Mouse (Mus musculus) midbrain, postnatal 0 days (tissue): Measurements from ENCODE around the gene Cables2. TPM values are rescaled to one million over a fixed set of nuclear protein-coding genes. Genes with fewer than 3 reads are reported as not detected.

Experiments
- ATAC-seq: fragments of 200-750 bp; cut with Nextera tagmentation; 2 replicates; pipeline ENCODE4 v1.8.0; 2017; ENCODE audit warnings: moderate number of reproducible peaks, mild to moderate bottlenecking, moderate TSS enrichment, moderate library complexity; ENCODE audit not compliant: low FRiP score
- DNase-seq: peaks from one replicate; pipeline ENCODE4 v3.0.0-alpha.2; 2015; ENCODE audit warnings: low spot score
- H3K27ac ChIP-seq: fragments of 300-500 bp; sonication (generic); 2 replicates; pipeline ENCODE4 v1.5.1; 2014; ENCODE audit warnings: low read depth, mild to moderate bottlenecking, low read length, mixed read lengths
- H3K27me3 ChIP-seq: fragments of 300-500 bp; sonication (generic); 2 replicates; pipeline ENCODE4 v1.6.1; 2014; ENCODE audit warnings: low read length, control low read depth, mixed read lengths; ENCODE audit not compliant: insufficient read depth
- H3K36me3 ChIP-seq: fragments of 300-500 bp; sonication (generic); 2 replicates; pipeline ENCODE4 v1.6.1; 2014; ENCODE audit warnings: low read length, control low read depth, mixed read lengths; ENCODE audit not compliant: insufficient read depth
- H3K4me1 ChIP-seq: fragments of 300-500 bp; sonication (generic); 2 replicates; pipeline ENCODE4 v1.6.1; 2014; ENCODE audit warnings: mild to moderate bottlenecking, control low read depth, antibody characterized with exemption, low read length, mixed read lengths; ENCODE audit not compliant: insufficient read depth
- H3K4me2 ChIP-seq: fragments of 300-500 bp; sonication (generic); 2 replicates; pipeline ENCODE4 v1.6.1; 2014; ENCODE audit warnings: low read depth, mild to moderate bottlenecking, low read length, mixed read lengths; ENCODE audit not compliant: poor library complexity, severe bottlenecking
- H3K4me3 ChIP-seq: fragments of 300-500 bp; sonication (generic); 2 replicates; pipeline ENCODE4 v1.5.1; 2014; ENCODE audit warnings: low read depth, mild to moderate bottlenecking, low read length, moderate library complexity
- H3K9ac ChIP-seq: fragments of 300-500 bp; sonication (generic); replicated peaks from 2 replicates; pipeline ENCODE4 v1.6.1; 2014; ENCODE audit warnings: mild to moderate bottlenecking, low read length, moderate library complexity, mixed read lengths; ENCODE audit not compliant: poor library complexity, severe bottlenecking
- H3K9me3 ChIP-seq: fragments of 300-500 bp; sonication (generic); 2 replicates; pipeline ENCODE4 v1.6.1; 2016; ENCODE audit warnings: low read length, control low read depth
- CTCF ChIP-seq: IDR thresholded peaks from 2 replicates; pipeline ENCODE4 v1.5.1; 2016; ENCODE audit warnings: antibody characterized with exemption, mild to moderate bottlenecking
- WGBS: fragments of 180-500 bp; shearing (Covaris S2); extraction: QIAGEN DNeasy Blood & Tissue Kit; methylation state at CpG from one replicate; pipeline ENCODE4 v1.1.7; 2014; 5-methylcytosine and 5-hydroxymethylcytosine counted together
- polyA plus RNA-seq: library from polyadenylated mRNA; unstranded; fragments of >200 nt; fragmentation: Nextera tagmentation; extraction: Ambion mirVana; gene quantifications from 2 replicates; pipeline ENCODE4 v1.2.1, GENCODE M21; 2015
- total RNA-seq: library from RNA; depleted of rRNA; stranded (reverse); fragments of >200 nt; gene quantifications from 2 replicates; pipeline ENCODE4 v1.2.3, GENCODE M21; 2014

Cables2 gene
- total and polyA plus RNA-seq, 2 experiments from 2014 or later: 37.8 to 59.1 TPM

DNA sequence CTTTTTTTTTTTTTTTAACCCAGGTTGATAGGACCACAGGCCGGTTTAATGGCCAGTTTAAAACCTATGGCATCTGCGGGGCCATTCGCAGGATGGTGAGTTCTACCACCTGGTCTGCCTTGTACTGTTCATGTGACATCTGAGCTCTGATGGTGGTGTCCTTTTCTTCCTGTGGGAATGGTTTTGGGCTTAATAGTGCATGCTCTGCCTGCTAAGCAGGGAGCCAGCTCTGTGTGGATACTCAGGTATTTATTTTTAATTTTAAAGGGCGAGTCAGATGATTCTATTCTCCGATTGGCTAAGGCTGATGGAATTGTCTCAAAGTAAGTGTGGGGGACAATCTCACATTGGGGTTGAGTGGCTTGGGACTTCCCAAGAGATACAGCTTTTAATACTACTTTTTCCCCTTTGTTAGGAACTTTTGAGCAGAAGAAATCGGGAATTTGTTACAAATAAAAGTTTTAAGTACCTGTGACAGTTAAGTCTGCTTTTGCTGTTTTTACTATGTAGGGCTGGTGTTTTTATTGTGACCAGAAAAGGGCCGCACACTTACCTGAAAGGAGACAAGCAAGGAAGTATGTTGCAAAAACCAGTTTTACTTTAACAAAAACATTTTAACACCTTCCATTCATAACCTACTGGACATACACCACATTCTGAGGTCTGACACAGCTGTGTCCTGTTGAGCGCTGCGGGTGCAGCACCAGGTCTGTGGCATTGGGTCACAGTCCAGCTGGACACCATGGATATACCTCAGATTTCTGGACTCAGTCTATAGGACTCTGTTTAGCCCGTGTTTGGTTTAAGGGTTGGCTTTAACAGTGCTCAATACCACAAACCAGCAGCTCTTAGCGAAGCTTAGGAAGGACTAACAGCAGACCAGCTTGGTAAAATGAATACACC is 15.1 kb downstream of the Cables2 start:
- Histone ChIP-seq H3K9ac (peak overlapping the region; percentile 86; the same call in 1 of the 2 replicates), H3K27me3 (no peaks in the 10 kb centered on the region), H3K4me1 (0 out of 2 replicates have a peak, but pooled peaks cover 4% of the 10 kb centered on the region), H3K27ac (peak overlapping the region; percentile 93; the same call in 1 of the 2 replicates), H3K4me3 (peak overlapping the region; percentile 74), H3K9me3 (no peaks in the 10 kb centered on the region), H3K36me3 (peaks cover 27% of the 10 kb centered on the region), H3K4me2 (peak overlapping the region; percentile 72)
- no peak for TF ChIP-seq CTCF
- no peak for ATAC-seq
- no peak for DNase-seq
- 54% methylated on average over 11 of the region's 11 CpGs for WGBS

DNA sequence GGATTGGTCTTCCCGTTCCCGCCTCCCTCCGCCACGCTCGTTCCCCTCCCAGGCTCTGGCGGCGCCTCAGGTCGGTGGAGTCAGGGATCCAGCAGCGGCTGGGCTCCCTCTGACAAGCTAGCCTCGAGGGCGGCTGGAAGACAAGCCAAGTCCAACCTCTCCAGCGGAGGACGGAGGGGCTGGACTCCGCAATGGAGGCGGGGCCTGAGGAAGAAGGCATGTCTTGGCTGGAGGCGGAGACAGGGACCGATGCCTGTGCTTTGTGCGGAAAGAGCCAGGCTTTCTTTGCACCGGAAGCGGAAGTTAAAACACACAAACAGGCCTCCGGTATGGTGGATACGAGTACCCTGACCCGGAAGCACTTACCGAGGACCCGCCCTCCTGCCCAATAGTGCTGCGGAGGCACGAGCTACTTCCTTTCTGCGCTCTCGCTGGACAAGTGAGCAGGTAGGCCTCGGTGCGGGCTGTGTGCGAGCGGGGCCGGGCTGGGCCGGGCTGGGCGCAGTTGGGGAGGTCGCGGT is 16.2 kb downstream of the Cables2 start, which contains the start of gene Rps21:
TSS of gene Rps21 (plus strand) at position 377 of the 521 bp plus-strand sequence.
- peak within 1 kb of the TSS; percentile 86 for H3K9ac ChIP-seq
- H3K4me2 ChIP-seq: peak within 1 kb of the TSS; percentile 87
- DNase-seq: peak; percentile 100
- H3K27ac ChIP-seq: peak within 1 kb of the TSS; percentile 93
- H3K9me3 ChIP-seq: no peaks in the 10 kb centered on the region
- under 1% methylated on average over 38 of the region's 38 CpGs for WGBS
- H3K4me1 ChIP-seq: 0 out of 2 replicates have a peak, but pooled peaks cover 4% of the 10 kb centered on the region
- H3K36me3 ChIP-seq: peaks cover 17% of the 10 kb centered on the region
- H3K27me3 ChIP-seq: no peaks in the 10 kb centered on the region
- no peak for TF ChIP-seq CTCF
- peak; percentile 94 for ATAC-seq
- peak within 1 kb of the TSS; percentile 74 for H3K4me3 ChIP-seq

DNA sequence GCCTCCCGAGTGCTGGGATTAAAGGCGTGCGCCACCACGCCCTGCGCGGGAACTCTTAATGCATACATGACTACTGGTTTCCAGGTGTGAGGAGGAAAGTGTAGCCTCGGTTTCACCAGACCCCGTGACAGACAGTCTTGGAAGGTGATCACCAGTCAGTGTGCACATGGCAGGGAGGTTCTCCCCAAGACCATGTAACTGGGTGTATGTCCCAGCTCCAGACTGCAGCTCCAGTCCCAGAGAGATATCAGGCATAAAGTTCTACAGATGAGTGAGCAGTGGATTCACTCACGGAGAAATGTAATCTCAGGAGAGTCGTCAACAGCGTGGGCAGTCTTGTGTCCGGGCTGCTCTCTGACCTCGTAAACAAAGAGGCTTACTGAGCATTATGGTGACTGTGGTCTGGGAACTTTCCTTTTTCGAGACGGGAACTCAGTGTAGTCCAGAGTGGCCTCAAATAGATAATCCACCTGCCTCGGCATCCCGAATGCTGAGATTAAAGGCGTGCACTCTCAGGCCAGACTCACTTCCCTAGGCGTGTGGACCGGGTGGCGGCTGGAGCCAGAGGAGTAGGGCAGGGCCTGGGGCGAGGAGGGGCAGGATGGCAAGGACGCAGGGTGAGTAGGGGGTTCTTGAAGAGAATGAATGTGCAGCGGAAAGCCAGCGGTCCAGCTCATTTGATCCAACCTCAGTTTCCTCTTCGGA is 16.8 kb downstream of the Cables2 start:
- 0 out of 2 replicates have a peak, but pooled peaks cover 4% of the 10 kb centered on the region for H3K4me1 ChIP-seq
- TF ChIP-seq CTCF: no peak
- no peaks in the 10 kb centered on the region for H3K9me3 ChIP-seq
- ATAC-seq (peak; percentile 64), DNase-seq (peak; percentile 8)
- WGBS: 24% methylated on average over 26 of the region's 26 CpGs
- H3K9ac ChIP-seq: peak overlapping the region; percentile 86
- no peaks in the 10 kb centered on the region for H3K27me3 ChIP-seq
- H3K27ac ChIP-seq: peak overlapping the region; percentile 93
- peak overlapping the region; percentile 87 for H3K4me2 ChIP-seq
- peak overlapping the region; percentile 74 for H3K4me3 ChIP-seq
- peaks cover 12% of the 10 kb centered on the region for H3K36me3 ChIP-seq

DNA sequence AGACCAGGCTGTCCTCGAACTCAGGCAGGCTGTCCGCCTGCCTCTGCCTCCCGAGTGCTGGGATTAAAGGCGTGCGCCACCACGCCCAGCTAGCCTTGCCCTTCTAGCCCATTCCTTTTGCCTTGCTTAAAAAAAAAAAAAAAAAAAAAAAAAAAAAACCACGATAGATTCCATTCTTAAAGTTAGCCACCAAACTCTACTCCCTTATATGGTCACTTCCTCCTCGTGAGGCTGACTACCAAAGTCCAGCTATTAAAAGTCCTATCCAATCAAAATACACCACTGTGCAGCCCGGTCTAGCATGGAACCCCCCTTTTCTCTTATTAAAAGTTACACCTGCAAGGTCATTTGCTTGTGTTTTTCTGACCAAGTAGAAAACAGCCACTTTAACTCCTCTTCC is 17.6 kb downstream of the Cables2 start:
- Histone ChIP-seq H3K9me3 (no peaks in the 10 kb centered on the region), H3K4me3 (no peak overlapping the region), H3K9ac (no peak overlapping the region), H3K4me2 (no peak overlapping the region), H3K27ac (no peak overlapping the region), H3K36me3 (peaks cover 6% of the 10 kb centered on the region; the same call in 1 of the 2 replicates), H3K27me3 (no peaks in the 10 kb centered on the region), H3K4me1 (0 out of 2 replicates have a peak, but pooled peaks cover 4% of the 10 kb centered on the region)
- ATAC-seq: no peak
- no peak for DNase-seq
- WGBS: 90% methylated on average over 9 of the region's 9 CpGs
- TF ChIP-seq CTCF: no peak

DNA sequence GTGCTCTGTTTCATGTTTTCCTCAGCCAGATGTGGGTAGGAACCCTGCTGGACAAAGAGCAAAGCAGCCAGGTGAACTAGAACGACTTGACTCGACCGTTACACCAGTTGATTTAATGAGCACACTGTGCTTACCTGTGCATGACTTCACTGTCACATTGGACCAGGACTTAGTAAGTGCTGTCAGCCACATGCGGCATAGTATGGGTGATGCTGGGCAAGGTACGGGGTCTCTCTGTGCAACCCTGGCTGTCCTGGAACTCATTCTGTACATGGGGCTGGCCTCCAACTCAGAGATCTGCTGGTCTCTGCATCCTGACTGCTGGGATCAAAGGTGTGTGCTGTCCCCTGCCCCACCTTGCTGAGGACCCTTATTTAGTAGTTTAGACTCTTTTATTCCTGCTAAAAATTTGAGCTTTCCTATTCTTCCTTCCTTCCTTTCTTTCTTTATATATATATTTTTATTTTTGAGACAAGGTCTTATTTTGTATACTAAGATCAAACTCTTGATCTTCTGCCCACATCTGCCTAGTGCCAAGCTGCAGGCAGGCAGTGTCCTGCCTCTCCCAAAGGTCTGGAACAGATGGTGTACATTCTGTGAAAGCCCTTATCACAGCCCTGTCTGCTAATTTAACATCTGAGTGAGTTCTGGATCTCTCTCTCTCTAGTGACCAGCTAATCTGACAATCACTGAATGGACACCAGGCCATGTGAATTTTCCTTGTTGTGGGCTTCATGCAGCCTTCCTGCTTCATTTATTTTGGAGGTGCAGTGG is 18.7 kb downstream of the Cables2 start:
- Histone ChIP-seq H3K4me1 (0 out of 2 replicates have a peak, but pooled peaks cover 4% of the 10 kb centered on the region), H3K9ac (no peak overlapping the region), H3K27ac (no peak overlapping the region), H3K4me3 (no peak overlapping the region), H3K4me2 (no peak overlapping the region), H3K27me3 (no peaks in the 10 kb centered on the region), H3K9me3 (no peaks in the 10 kb centered on the region), H3K36me3 (no peaks in the 10 kb centered on the region; the same call in 1 of the 2 replicates)
- WGBS: 93% methylated on average over 5 of the region's 5 CpGs
- no peak for DNase-seq
- no peak for TF ChIP-seq CTCF
- ATAC-seq: no peak
